Mouse (Mus musculus): ENCODE data around the gene Crabp2. TPM values are rescaled to one million over a fixed set of nuclear protein-coding genes. Genes with fewer than 3 reads are reported as not detected.

Gene Crabp2
- total and polyA plus RNA-seq, 3 experiments = 0.23 to 1.2 TPM; not detected in 1

DNA sequence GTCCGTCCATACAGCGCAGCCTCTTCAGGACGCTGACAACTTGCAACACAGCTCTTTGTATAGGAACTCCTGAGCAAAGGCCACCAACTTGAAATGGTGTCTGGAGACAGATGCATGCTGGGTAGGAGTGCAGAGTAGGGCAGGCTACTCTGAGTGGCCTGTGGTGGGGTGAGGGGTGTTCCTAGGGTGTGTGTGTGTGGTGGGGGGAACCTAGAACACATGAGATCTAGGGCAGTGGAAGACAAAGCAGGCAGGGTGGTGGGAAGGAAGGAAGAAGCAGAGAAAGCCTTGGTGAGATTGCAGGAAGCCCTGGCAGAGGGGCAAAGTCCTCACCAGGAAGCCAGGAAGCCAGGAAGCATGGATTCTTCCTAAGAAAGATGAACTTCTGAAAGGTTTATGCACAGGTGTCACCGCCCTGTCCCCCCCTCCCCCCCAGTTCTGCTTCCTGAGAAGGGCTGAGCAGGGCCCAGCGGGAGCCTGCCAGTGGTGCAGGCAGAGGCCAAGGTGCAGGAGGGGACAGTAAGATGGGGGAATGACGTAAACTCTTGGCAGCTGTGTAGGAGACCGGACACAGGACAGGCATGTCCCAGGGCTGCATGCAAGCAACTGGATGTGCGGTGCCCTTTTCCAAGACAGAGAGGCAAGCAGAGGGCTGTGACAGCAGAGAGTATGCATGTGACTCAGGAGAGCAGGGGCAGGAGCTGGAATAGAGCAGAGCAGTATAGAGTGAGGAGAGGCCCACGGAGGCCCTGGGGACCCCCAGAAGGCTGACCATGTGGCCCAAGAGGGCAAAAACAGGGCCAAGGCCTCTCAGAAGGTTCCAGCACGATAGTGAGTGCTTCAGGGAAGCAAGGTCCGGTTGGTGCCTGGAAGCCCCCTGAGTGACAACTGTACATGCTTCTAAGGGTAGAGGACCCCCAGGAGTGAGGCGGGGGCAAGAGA is 33.7 kb downstream of the Crabp2 start:
- H3K9ac ChIP-seq (ENCODE audit: control insufficient read depth, low read depth, low read length, poor library complexity, severe bottlenecking) = no peak overlapping the region
- H3K79me2 ChIP-seq (ENCODE audit: control insufficient read depth, insufficient read depth, low read length, poor library complexity) = no peaks in the 10 kb centered on the region
- H3K4me1 ChIP-seq (ENCODE audit: control insufficient read depth in 1 of 2, insufficient read depth in 2 of 2, low read length in 2 of 2) = no peaks in the 10 kb centered on the region
- TF ChIP-seq CTCF (IDR thresholded peaks at IDR 0.05 in 2 of 3, conservative IDR thresholded peaks at IDR 0.05 in 1 of 3; ENCODE audit: control insufficient read depth in 1 of 3, insufficient read depth in 1 of 3, low read depth in 2 of 3, low read length in 3 of 3, poor library complexity in 1 of 3, severe bottlenecking in 1 of 3) = no peak
- TF ChIP-seq TBP (IDR thresholded peaks at IDR 0.05; ENCODE audit: low read depth, low read length) = no peak
- H3K27me3 ChIP-seq (ENCODE audit: control insufficient read depth in 1 of 2, insufficient read depth in 2 of 2, low read length in 2 of 2) = peaks cover 5 to 12% of the 10 kb centered on the region in 2 experiments; a peak in 3 of 4 replicates
- H3K4me3 ChIP-seq (ENCODE audit: control insufficient read depth in 1 of 2, insufficient read depth in 1 of 2, low read depth in 2 of 2, low read length in 2 of 2) = no peak overlapping the region
- no peak overlapping the region for H3K27ac ChIP-seq (ENCODE audit: control insufficient read depth, low read depth, low read length)
- no peaks in the 10 kb centered on the region for H3K9me3 ChIP-seq (replicated peaks; ENCODE audit: insufficient read depth, low read length)
- DNase-seq (ENCODE audit: low read depth, low spot score) = no peak
- H3K36me3 ChIP-seq (ENCODE audit: control insufficient read depth in 1 of 2, insufficient read depth in 2 of 2, low read length in 2 of 2) = no peaks in the 10 kb centered on the region

DNA sequence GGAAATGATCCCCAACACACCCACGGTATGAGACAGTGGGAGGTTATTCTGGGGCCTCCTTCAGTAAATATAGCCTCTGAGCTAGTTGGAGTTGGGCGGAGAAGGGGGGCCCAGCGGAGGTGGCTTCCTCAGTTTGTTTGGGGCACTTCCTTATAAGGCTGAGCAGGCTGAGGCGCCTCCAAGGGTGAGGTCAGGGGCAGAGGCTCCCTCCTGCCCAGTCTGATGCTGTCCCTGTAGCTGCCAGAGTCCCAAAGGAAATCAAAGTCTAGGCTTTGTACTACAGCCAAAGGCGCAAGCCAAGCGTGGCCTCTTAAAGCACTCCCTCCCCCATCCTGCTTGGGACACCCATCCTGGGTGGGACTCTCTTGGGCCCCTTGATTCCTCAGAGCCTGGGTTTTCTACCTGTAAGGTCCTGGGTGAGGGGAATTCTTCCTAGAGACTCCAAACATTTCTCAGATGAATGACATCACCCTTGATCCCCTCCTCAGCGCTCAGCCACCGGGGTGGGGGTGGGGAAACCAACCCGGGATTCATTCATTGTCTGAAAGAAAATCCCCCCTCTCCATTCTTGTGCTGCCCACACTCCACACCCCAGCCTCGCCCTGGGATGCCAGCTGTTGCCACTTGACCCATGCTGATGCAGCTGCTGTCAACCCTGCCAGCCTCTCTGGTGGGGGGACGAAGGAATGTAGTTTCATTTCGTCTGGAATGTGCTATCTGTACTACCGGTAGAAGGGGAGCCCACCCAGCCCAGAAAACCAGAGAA is 34.6 kb downstream of the Crabp2 start:
- Histone ChIP-seq H3K79me2 (ENCODE audit: control insufficient read depth, insufficient read depth, low read length, poor library complexity) (no peaks in the 10 kb centered on the region), H3K27me3 (ENCODE audit: control insufficient read depth in 1 of 2, insufficient read depth in 2 of 2, low read length in 2 of 2) (peaks cover 2 to 12% of the 10 kb centered on the region in 2 experiments; a peak in 3 of 4 replicates), H3K36me3 (ENCODE audit: control insufficient read depth in 1 of 2, insufficient read depth in 2 of 2, low read length in 2 of 2) (no peaks in the 10 kb centered on the region), H3K4me1 (ENCODE audit: control insufficient read depth in 1 of 2, insufficient read depth in 2 of 2, low read length in 2 of 2) (no peaks in the 10 kb centered on the region; a peak in 1 of 4 replicates), H3K9me3 (replicated peaks; ENCODE audit: insufficient read depth, low read length) (no peaks in the 10 kb centered on the region), H3K4me3 (ENCODE audit: control insufficient read depth in 1 of 2, insufficient read depth in 1 of 2, low read depth in 2 of 2, low read length in 2 of 2) (peak overlapping the region; percentile 9 to 38; a peak in 3 of 4 replicates), H3K9ac (ENCODE audit: control insufficient read depth, low read depth, low read length, poor library complexity, severe bottlenecking) (no peak overlapping the region), H3K27ac (ENCODE audit: control insufficient read depth, low read depth, low read length) (no peak overlapping the region)
- peak; percentile 23 for DNase-seq (ENCODE audit: low read depth, low spot score)
- TF ChIP-seq NRF1 (IDR thresholded peaks at IDR 0.05; ENCODE audit: insufficient read depth, low read depth, low read length, poor library complexity, severe bottlenecking) = no peak
- no peak for TF ChIP-seq ETS1 (IDR thresholded peaks at IDR 0.05; ENCODE audit: low read depth, low read length)
- TF ChIP-seq ZKSCAN1 (IDR thresholded peaks at IDR 0.05; ENCODE audit: low read depth, low read length) = no peak
- TF ChIP-seq RCOR1 (IDR thresholded peaks at IDR 0.05; ENCODE audit: low read depth, low read length) = no peak
- no peak for TF ChIP-seq MAFK (IDR thresholded peaks at IDR 0.05; ENCODE audit: borderline replicate concordance, low read depth, low read length)
- TF ChIP-seq MXI1 (IDR thresholded peaks at IDR 0.05; ENCODE audit: low read depth, low read length) = no peak
- no peak for TF ChIP-seq ZNF384 (IDR thresholded peaks at IDR 0.05; ENCODE audit: low read depth, low read length)
- no peak for TF ChIP-seq CTCF (IDR thresholded peaks at IDR 0.05 in 2 of 3, conservative IDR thresholded peaks at IDR 0.05 in 1 of 3; ENCODE audit: control insufficient read depth in 1 of 3, insufficient read depth in 1 of 3, low read depth in 2 of 3, low read length in 3 of 3, poor library complexity in 1 of 3, severe bottlenecking in 1 of 3)
- no peak for TF ChIP-seq GATA1 (IDR thresholded peaks at IDR 0.05; ENCODE audit: low read depth, low read length)
